ENCODE assay signal across 8 mouse cellular contexts in genomic region chr2:31974141-31974808, GRCm38 (mm10). TPM values are rescaled to one million over a fixed set of nuclear protein-coding genes. Genes with fewer than 3 reads are reported as not detected.
A peak's percentile ranks its signal among the peaks of the same experiment; 100 is the strongest.
DNase-seq lines count a peak whose midpoint lies in the region; ATAC-seq lines count a peak whose summit lies in the region.

Gene Nup214 (plus strand): TSS chr2:31974436.

- peak within 1 kb of the TSS; percentile 78 for H3K27ac ChIP-seq in hindbrain, embryonic 12.5 days

- peak; percentile 99 for ATAC-seq in hindbrain, embryonic 12.5 days (ENCODE audit: low FRiP score)

- peak within 1 kb of the TSS; percentile 77 for H3K9ac ChIP-seq in hindbrain, embryonic 12.5 days

- WGBS in hindbrain, embryonic 12.5 days = under 1% methylated on average over 60 of the region's 60 CpGs

- H3K27me3 ChIP-seq in hindbrain, embryonic 12.5 days = no peaks in the 10 kb centered on the region

- no peaks in the 10 kb centered on the region for H3K9me3 ChIP-seq in hindbrain, embryonic 12.5 days (replicated peaks)

- peaks cover 47% of the 10 kb centered on the region for H3K36me3 ChIP-seq in hindbrain, embryonic 12.5 days

- H3K4me1 ChIP-seq in hindbrain, embryonic 12.5 days = peaks cover 15% of the 10 kb centered on the region

- peak; percentile 100 for DNase-seq in NIH3T3 (ENCODE audit: low read depth)
- DNase-seq in cerebellum, postnatal 10 days = peak; percentile 100
- peak; percentile 98 to 99 for DNase-seq in frontal cortex, postnatal 10 days (ENCODE audit: low spot score in 2 of 2)
- DNase-seq in layer of hippocampus, postnatal 14 days (ENCODE audit: low spot score in 2 of 2) = peak; percentile 98 to 100
- peak; percentile 99 for DNase-seq in lung, postnatal 14 days
- DNase-seq in retina, adult 2 months (ENCODE audit: low read depth, low spot score) = peak; percentile 96
- DNase-seq in thymus, postnatal 36 days = peak; percentile 98 to 99

- H3K4me3 ChIP-seq in hindbrain, embryonic 12.5 days = peak within 1 kb of the TSS; percentile 87

- peak within 1 kb of the TSS; percentile 96 for H3K4me2 ChIP-seq in hindbrain, embryonic 12.5 days (replicated peaks)

RNA-seq across cellular contexts. Expression of gene Nup214, which starts in this region (rescaled TPM):
- 75.3 and 79.7 TPM in 2 replicates for polyA plus RNA-seq in hindbrain, embryonic 12.5 days (2016; fragmentation: Nextera tagmentation; extraction: Ambion mirVana)
- 10 to 100 TPM; 50.0 to 60.9 TPM for total RNA-seq in layer of hippocampus, postnatal 14 days (2021)

Comparison
In these comparisons a context has a peak if more than half of its experiments do, and no peak if none do; other contexts are left out.
1. Peak in every context shown above with its lines: DNase-seq, ATAC-seq, H3K4me3 ChIP-seq and H3K27ac ChIP-seq.